Mouse (Mus musculus): ENCODE measurements at regions not wholly inside any gene's neighbourhood (a gene's known extent, or its start where the extent isn't known, plus 50 kb on each side); places are given as distances from the start of the nearest gene placed in this dataset.

- no peak for TF ChIP-seq POLR2A (IDR thresholded peaks at IDR 0.05; ENCODE audit: borderline replicate concordance, insufficient read depth, low read length)
- Histone ChIP-seq H3K27me3 (ENCODE audit: control insufficient read depth, insufficient read depth, low read length) (no peaks in the 10 kb centered on the region), H3K4me3 (replicated peaks; ENCODE audit: insufficient read depth, low read depth, low read length) (no peak overlapping the region), H3K27ac (ENCODE audit: insufficient read depth, low read length) (no peak overlapping the region), H3K4me1 (ENCODE audit: control insufficient read depth, insufficient read depth, low read length) (0 out of 2 replicates have a peak, but pooled peaks cover 3% of the 10 kb centered on the region)
- WGBS: 6% methylated on average over 3 of the region's 3 CpGs
- no peak for DNase-seq
Observed at GRCm38 (mm10) chr5:83800028-83800427, 445.0 kb upstream of the Tecrl start.

GRCm38 (mm10) chr5:83780419-83780818, 425.4 kb upstream of the Tecrl start:
- WGBS: 11% methylated on average over 1 of the region's 1 CpGs
- H3K4me3 ChIP-seq (replicated peaks; ENCODE audit: insufficient read depth, low read depth, low read length): no peak overlapping the region
- no peaks in the 10 kb centered on the region for H3K4me1 ChIP-seq (ENCODE audit: control insufficient read depth, insufficient read depth, low read length)
- H3K27me3 ChIP-seq (ENCODE audit: control insufficient read depth, insufficient read depth, low read length): no peaks in the 10 kb centered on the region
- TF ChIP-seq POLR2A (IDR thresholded peaks at IDR 0.05; ENCODE audit: borderline replicate concordance, insufficient read depth, low read length): no peak
- no peak for TF ChIP-seq CTCF (IDR thresholded peaks at IDR 0.05; ENCODE audit: borderline replicate concordance, insufficient read depth, low read depth, low read length)
- no peak for DNase-seq
- H3K27ac ChIP-seq (ENCODE audit: insufficient read depth, low read length): no peak overlapping the region

- TF ChIP-seq POLR2A (IDR thresholded peaks at IDR 0.05; ENCODE audit: borderline replicate concordance, insufficient read depth, low read length) (no peak), CTCF (IDR thresholded peaks at IDR 0.05; ENCODE audit: borderline replicate concordance, insufficient read depth, low read depth, low read length) (peak; percentile 22; the same call in 1 of the 2 replicates)
Observed at GRCm38 (mm10) chr5:83778310-83778972, 423.4 kb upstream of the Tecrl start.

GRCm38 (mm10) chr5:83741913-83742312, 386.9 kb upstream of the Tecrl start:
- DNase-seq: no peak
- TF ChIP-seq POLR2A (IDR thresholded peaks at IDR 0.05; ENCODE audit: borderline replicate concordance, insufficient read depth, low read length) (no peak), CTCF (IDR thresholded peaks at IDR 0.05; ENCODE audit: borderline replicate concordance, insufficient read depth, low read depth, low read length) (no peak)
- Histone ChIP-seq H3K4me3 (replicated peaks; ENCODE audit: insufficient read depth, low read depth, low read length) (no peak overlapping the region), H3K27me3 (ENCODE audit: control insufficient read depth, insufficient read depth, low read length) (no peaks in the 10 kb centered on the region), H3K27ac (ENCODE audit: insufficient read depth, low read length) (no peak overlapping the region), H3K4me1 (ENCODE audit: control insufficient read depth, insufficient read depth, low read length) (no peaks in the 10 kb centered on the region)
- WGBS: 87% methylated on average over 3 of the region's 3 CpGs

More at GRCm38 (mm10) chr5:83778310-83778972, 423.4 kb upstream of the Tecrl start:
- Histone ChIP-seq H3K4me3 (replicated peaks; ENCODE audit: insufficient read depth, low read depth, low read length) (no peak overlapping the region), H3K27ac (ENCODE audit: insufficient read depth, low read length) (no peak overlapping the region), H3K27me3 (ENCODE audit: control insufficient read depth, insufficient read depth, low read length) (no peaks in the 10 kb centered on the region), H3K4me1 (ENCODE audit: control insufficient read depth, insufficient read depth, low read length) (no peaks in the 10 kb centered on the region)
- DNase-seq: no peak
- WGBS: 31% methylated on average over 3 of the region's 3 CpGs

- Histone ChIP-seq H3K27me3 (ENCODE audit: control insufficient read depth, insufficient read depth, low read length) (no peaks in the 10 kb centered on the region), H3K4me1 (ENCODE audit: control insufficient read depth, insufficient read depth, low read length) (no peaks in the 10 kb centered on the region), H3K27ac (ENCODE audit: insufficient read depth, low read length) (no peak overlapping the region), H3K4me3 (replicated peaks; ENCODE audit: insufficient read depth, low read depth, low read length) (no peak overlapping the region)
- DNase-seq: no peak
- no peak for TF ChIP-seq CTCF (IDR thresholded peaks at IDR 0.05; ENCODE audit: borderline replicate concordance, insufficient read depth, low read depth, low read length)
- TF ChIP-seq POLR2A (IDR thresholded peaks at IDR 0.05; ENCODE audit: borderline replicate concordance, insufficient read depth, low read length): no peak
- WGBS: 72% methylated on average over 1 of the region's 1 CpGs
Observed at GRCm38 (mm10) chr5:83695383-83695782, 340.4 kb upstream of the Tecrl start.

GRCm38 (mm10) chr5:83692286-83692685, 337.3 kb upstream of the Tecrl start:
- DNase-seq: no peak
- Histone ChIP-seq H3K4me3 (replicated peaks; ENCODE audit: insufficient read depth, low read depth, low read length) (no peak overlapping the region), H3K4me1 (ENCODE audit: control insufficient read depth, insufficient read depth, low read length) (no peaks in the 10 kb centered on the region), H3K27me3 (ENCODE audit: control insufficient read depth, insufficient read depth, low read length) (no peaks in the 10 kb centered on the region), H3K27ac (ENCODE audit: insufficient read depth, low read length) (no peak overlapping the region)
- TF ChIP-seq POLR2A (IDR thresholded peaks at IDR 0.05; ENCODE audit: borderline replicate concordance, insufficient read depth, low read length) (no peak), CTCF (IDR thresholded peaks at IDR 0.05; ENCODE audit: borderline replicate concordance, insufficient read depth, low read depth, low read length) (no peak)

- DNase-seq: peak in 1 of 2 experiments; percentile 10
- Histone ChIP-seq H3K4me1 (ENCODE audit: control insufficient read depth, insufficient read depth, low read length) (no peaks in the 10 kb centered on the region), H3K27ac (ENCODE audit: insufficient read depth, low read length) (no peak overlapping the region), H3K4me3 (replicated peaks; ENCODE audit: insufficient read depth, low read depth, low read length) (no peak overlapping the region), H3K27me3 (ENCODE audit: control insufficient read depth, insufficient read depth, low read length) (no peaks in the 10 kb centered on the region)
- TF ChIP-seq CTCF (IDR thresholded peaks at IDR 0.05; ENCODE audit: borderline replicate concordance, insufficient read depth, low read depth, low read length): no peak
- TF ChIP-seq POLR2A (IDR thresholded peaks at IDR 0.05; ENCODE audit: borderline replicate concordance, insufficient read depth, low read length): no peak
- WGBS: 8% methylated on average over 6 of the region's 6 CpGs
Observed at GRCm38 (mm10) chr5:83678373-83678772, 323.4 kb upstream of the Tecrl start.

- Histone ChIP-seq H3K27ac (ENCODE audit: insufficient read depth, low read length) (no peak overlapping the region), H3K4me3 (replicated peaks; ENCODE audit: insufficient read depth, low read depth, low read length) (no peak overlapping the region), H3K4me1 (ENCODE audit: control insufficient read depth, insufficient read depth, low read length) (no peaks in the 10 kb centered on the region), H3K27me3 (ENCODE audit: control insufficient read depth, insufficient read depth, low read length) (no peaks in the 10 kb centered on the region)
- WGBS: 12% methylated on average over 2 of the region's 2 CpGs
- TF ChIP-seq CTCF (IDR thresholded peaks at IDR 0.05; ENCODE audit: borderline replicate concordance, insufficient read depth, low read depth, low read length): no peak
- TF ChIP-seq POLR2A (IDR thresholded peaks at IDR 0.05; ENCODE audit: borderline replicate concordance, insufficient read depth, low read length): no peak
- no peak for DNase-seq
Observed at GRCm38 (mm10) chr5:83659091-83659490, 304.1 kb upstream of the Tecrl start.

Data from cerebellum, adult 2 months (tissue).